Mouse (Mus musculus): ENCODE measurements around the gene Efnb2. TPM values are rescaled to one million over a fixed set of nuclear protein-coding genes. Genes with fewer than 3 reads are reported as not detected.

Efnb2 gene
- total RNA-seq, 1 experiment from 2014 or later = 1.7 TPM

GRCm38 (mm10) chr8:8621236-8621917 lies 39.7 kb downstream of the Efnb2 start:
- no peak for ATAC-seq (ENCODE audit: extremely low read depth, insufficient number of reproducible peaks, low FRiP score, poor library complexity, severe bottlenecking)

- no peak for ATAC-seq (ENCODE audit: extremely low read depth, insufficient number of reproducible peaks, low FRiP score, poor library complexity, severe bottlenecking)
Observed at GRCm38 (mm10) chr8:8620536-8620935, 40.5 kb downstream of the Efnb2 start.

- ATAC-seq (ENCODE audit: extremely low read depth, insufficient number of reproducible peaks, low FRiP score, poor library complexity, severe bottlenecking) = no peak
Observed at GRCm38 (mm10) chr8:8619221-8620194, 41.5 kb downstream of the Efnb2 start.

- ATAC-seq (ENCODE audit: extremely low read depth, insufficient number of reproducible peaks, low FRiP score, poor library complexity, severe bottlenecking) = no peak
Observed at GRCm38 (mm10) chr8:8613844-8614243, 47.2 kb downstream of the Efnb2 start.

- no peak for ATAC-seq (ENCODE audit: extremely low read depth, insufficient number of reproducible peaks, low FRiP score, poor library complexity, severe bottlenecking)
Observed at GRCm38 (mm10) chr8:8611928-8612327, 49.1 kb downstream of the Efnb2 start.

- ATAC-seq (ENCODE audit: extremely low read depth, insufficient number of reproducible peaks, low FRiP score, poor library complexity, severe bottlenecking) = no peak
Observed at GRCm38 (mm10) chr8:8609791-8610190, 51.3 kb downstream of the Efnb2 start.

- no peak for ATAC-seq (ENCODE audit: extremely low read depth, insufficient number of reproducible peaks, low FRiP score, poor library complexity, severe bottlenecking)
Observed at GRCm38 (mm10) chr8:8609141-8609540, 51.9 kb downstream of the Efnb2 start.

GRCm38 (mm10) chr8:8605621-8606020 lies 55.4 kb downstream of the Efnb2 start:
- no peak for ATAC-seq (ENCODE audit: extremely low read depth, insufficient number of reproducible peaks, low FRiP score, poor library complexity, severe bottlenecking)

GRCm38 (mm10) chr8:8603875-8604274 lies 57.2 kb downstream of the Efnb2 start:
- ATAC-seq (ENCODE audit: extremely low read depth, insufficient number of reproducible peaks, low FRiP score, poor library complexity, severe bottlenecking) = no peak

- no peak for ATAC-seq (ENCODE audit: extremely low read depth, insufficient number of reproducible peaks, low FRiP score, poor library complexity, severe bottlenecking)
Observed at GRCm38 (mm10) chr8:8602616-8603461, 58.2 kb downstream of the Efnb2 start.

- no peak for ATAC-seq (ENCODE audit: extremely low read depth, insufficient number of reproducible peaks, low FRiP score, poor library complexity, severe bottlenecking)
Observed at GRCm38 (mm10) chr8:8599931-8600330, 61.1 kb downstream of the Efnb2 start.

- no peak for ATAC-seq (ENCODE audit: extremely low read depth, insufficient number of reproducible peaks, low FRiP score, poor library complexity, severe bottlenecking)
Observed at GRCm38 (mm10) chr8:8597434-8597833, 63.6 kb downstream of the Efnb2 start.

- ATAC-seq (ENCODE audit: extremely low read depth, insufficient number of reproducible peaks, low FRiP score, poor library complexity, severe bottlenecking) = no peak
Observed at GRCm38 (mm10) chr8:8595831-8596611, 65.0 kb downstream of the Efnb2 start.

GRCm38 (mm10) chr8:8593812-8594211 lies 67.2 kb downstream of the Efnb2 start:
- no peak for ATAC-seq (ENCODE audit: extremely low read depth, insufficient number of reproducible peaks, low FRiP score, poor library complexity, severe bottlenecking)

GRCm38 (mm10) chr8:8593371-8593770 lies 67.7 kb downstream of the Efnb2 start:
- ATAC-seq (ENCODE audit: extremely low read depth, insufficient number of reproducible peaks, low FRiP score, poor library complexity, severe bottlenecking) = no peak

GRCm38 (mm10) chr8:8592331-8592730 lies 68.7 kb downstream of the Efnb2 start:
- no peak for ATAC-seq (ENCODE audit: extremely low read depth, insufficient number of reproducible peaks, low FRiP score, poor library complexity, severe bottlenecking)

- no peak for ATAC-seq (ENCODE audit: extremely low read depth, insufficient number of reproducible peaks, low FRiP score, poor library complexity, severe bottlenecking)
Observed at GRCm38 (mm10) chr8:8583981-8584377, 77.1 kb downstream of the Efnb2 start.

GRCm38 (mm10) chr8:8583290-8583980 lies 77.6 kb downstream of the Efnb2 start:
- no peak for ATAC-seq (ENCODE audit: extremely low read depth, insufficient number of reproducible peaks, low FRiP score, poor library complexity, severe bottlenecking)

All from neutrophil, adult 5-6 weeks (primary cell).